Mouse (Mus musculus) spleen, adult 18-20 months (tissue): ENCODE results near the gene Dlg4.

Source experiments
- DNase-seq, 2 experiments: peaks; one replicate each; pipeline ENCODE4 v3.0.0; 2022; ENCODE audit warnings: mixed read lengths in 2 of 2

The Dlg4 gene

GRCm38 (mm10) chr11:70016669-70017068 lies at the start of gene Dlg4:
Gene Dlg4 (plus strand): TSS chr11:70016942.
- DNase-seq, result no peak

GRCm38 (mm10) chr11:69968793-69969192 lies 47.9 kb upstream of the Dlg4 start:
- no peak for DNase-seq

- no peak for DNase-seq
These were observed 46.5 kb upstream of the Dlg4 start for GRCm38 (mm10) chr11:69970222-69970621.

- DNase-seq, result no peak
These were observed 46.0 kb upstream of the Dlg4 start for GRCm38 (mm10) chr11:69970775-69971174.

GRCm38 (mm10) chr11:69974907-69975306 lies 41.8 kb upstream of the Dlg4 start:
- DNase-seq, result no peak

- no peak for DNase-seq
These were observed 40.5 kb upstream of the Dlg4 start for GRCm38 (mm10) chr11:69976271-69976670.

- no peak for DNase-seq
These were observed 36.9 kb upstream of the Dlg4 start for GRCm38 (mm10) chr11:69979827-69980195.

GRCm38 (mm10) chr11:69980196-69981140 lies 36.3 kb upstream of the Dlg4 start:
- peak; percentile 84 to 90 for DNase-seq

- peak in 1 of 2 experiments; percentile 39 for DNase-seq
These were observed 35.5 kb upstream of the Dlg4 start, which contains the start of gene Ctdnep1 for GRCm38 (mm10) chr11:69981141-69981762. Gene Ctdnep1 (plus strand): TSS chr11:69981156.

- no peak for DNase-seq
These were observed 34.5 kb upstream of the Dlg4 start, which contains the start of gene Elp5 for GRCm38 (mm10) chr11:69982225-69982624. Gene Elp5 (minus strand): TSS chr11:69982517.

- no peak for DNase-seq
These were observed 33.9 kb upstream of the Dlg4 start for GRCm38 (mm10) chr11:69982877-69983276.

GRCm38 (mm10) chr11:69983377-69983776 lies 33.4 kb upstream of the Dlg4 start:
- DNase-seq, result no peak

GRCm38 (mm10) chr11:69984431-69984830 lies 32.3 kb upstream of the Dlg4 start:
- DNase-seq, result no peak

GRCm38 (mm10) chr11:69989949-69990348 lies 26.8 kb upstream of the Dlg4 start:
- DNase-seq, result no peak

GRCm38 (mm10) chr11:69990850-69991691 lies 25.7 kb upstream of the Dlg4 start, which contains the start of gene Gabarap:
Gene Gabarap (plus strand): TSS chr11:69991143.
- peak; percentile 91 to 93 for DNase-seq

- DNase-seq, result no peak
These were observed 25.0 kb upstream of the Dlg4 start for GRCm38 (mm10) chr11:69991711-69992110.

GRCm38 (mm10) chr11:69992396-69992795 lies 24.3 kb upstream of the Dlg4 start:
- no peak for DNase-seq

- no peak for DNase-seq
These were observed 23.8 kb upstream of the Dlg4 start for GRCm38 (mm10) chr11:69992932-69993331.

- no peak for DNase-seq
These were observed 22.2 kb upstream of the Dlg4 start for GRCm38 (mm10) chr11:69994401-69995090.

GRCm38 (mm10) chr11:69995391-69995960 lies 21.3 kb upstream of the Dlg4 start, which contains the start of gene Phf23:
Gene Phf23 (plus strand): TSS chr11:69995777.
- DNase-seq, result peak; percentile 93 to 97

GRCm38 (mm10) chr11:69996161-69997061 lies 20.3 kb upstream of the Dlg4 start:
- peak in 1 of 2 experiments; percentile 57 for DNase-seq
